Comparison of ENCODE assay signal across 23 mouse cellular contexts in the genomic region with DNA sequence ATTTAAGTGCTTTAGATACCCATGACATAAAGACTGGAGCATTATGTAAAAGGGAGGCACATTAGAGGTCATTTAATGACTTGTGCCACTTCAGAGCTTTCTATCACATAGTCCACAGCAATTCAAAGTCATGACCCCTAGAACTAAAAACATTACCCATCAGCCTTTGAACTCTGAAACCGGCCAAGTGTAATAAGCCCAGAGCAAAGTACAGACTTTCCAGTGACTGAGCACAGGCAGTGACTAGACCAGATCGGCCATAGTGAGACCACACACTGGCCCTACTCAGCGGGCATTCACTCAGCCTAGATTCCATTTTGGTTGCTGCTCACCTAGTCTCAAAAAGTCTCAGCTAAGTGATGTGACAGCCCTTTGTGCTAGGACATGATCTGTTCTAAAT.
DNase-seq lines count a peak whose midpoint lies in the region; ATAC-seq and TF ChIP-seq lines count a peak whose summit lies in the region.
"Had no signal": no experiment of that assay in that cellular context is flagged by ENCODE, and none has a peak within 500 bp of the region (broad histone marks: within the 10 kb centered on the region; RNA-seq: fewer than 3 reads in every experiment).

No protein-coding gene starts in this region.

- no peak overlapping the region for H3K4me2 ChIP-seq in intestine, postnatal 0 days (replicated peaks; ENCODE audit: low read depth)
- no peak overlapping the region for H3K4me2 ChIP-seq in kidney, embryonic 15.5 days
- no peak overlapping the region for H3K4me2 ChIP-seq in stomach, postnatal 0 days (replicated peaks; ENCODE audit: low read depth)
- H3K4me2 ChIP-seq: embryonic facial prominence, embryonic 12.5 days; heart, embryonic 12.5 days; hindbrain, embryonic 13.5 days; limb, embryonic 12.5 days; lung, embryonic 15.5 days; stomach, embryonic 15.5 days had no signal

- ATAC-seq in Patski, result no peak
- ATAC-seq in intestine, postnatal 0 days, result peak; percentile 79
- peak; percentile 88 for ATAC-seq in kidney, embryonic 15.5 days (replicated peaks; ENCODE audit: low FRiP score)
- ATAC-seq in stomach, postnatal 0 days (ENCODE audit: low FRiP score, low TSS enrichment), result no peak
- ATAC-seq: forebrain, embryonic 16.5 days had no signal

- no peak overlapping the region for H3K4me3 ChIP-seq in intestine, postnatal 0 days (ENCODE audit: low read depth, low read length)
- H3K4me3 ChIP-seq in kidney, embryonic 15.5 days (replicated peaks), result no peak overlapping the region
- H3K4me3 ChIP-seq in stomach, postnatal 0 days (ENCODE audit: low read depth, low read length), result no peak overlapping the region
- no peak overlapping the region for H3K4me3 ChIP-seq in forebrain, embryonic 10.5 days
- H3K4me3 ChIP-seq: embryonic facial prominence, embryonic 12.5 days; erythroblast, embryonic 14.5 days; gastrocnemius, adult 2 months; heart, embryonic 12.5 days; hindbrain, embryonic 13.5 days; limb, embryonic 12.5 days; lung, embryonic 15.5 days; midbrain, embryonic 10.5 days; stomach, embryonic 15.5 days had no signal

- DNase-seq in Patski (ENCODE audit: low read depth, low spot score), result peak; percentile 31
- DNase-seq in kidney, postnatal 4 days, result peak; percentile 28 to 46
- DNase-seq in ovary, postnatal 10 days (ENCODE audit: low spot score), result no peak
- DNase-seq in stomach, postnatal 0 days (ENCODE audit: low spot score), result no peak
- no peak for DNase-seq in forebrain, embryonic 10.5 days (ENCODE audit: extremely low spot score, low spot score)
- DNase-seq: B cell, adult 2 months; cerebellum, adult 9-11 months; gastrocnemius, adult 2 months; heart, postnatal 14 days; right cerebral cortex, postnatal 25 days; thymus, adult 2 months had no signal

- in situ Hi-C loops in Patski (cut with MboI; ENCODE audit: low pct_unique_long_range_greater_than_20kb), result no loop called here

- no peak overlapping the region for H3K27ac ChIP-seq in intestine, postnatal 0 days (ENCODE audit: low read depth, low read length)
- H3K27ac ChIP-seq in kidney, embryonic 15.5 days, result peak overlapping the region; percentile 79
- H3K27ac ChIP-seq in stomach, postnatal 0 days (replicated peaks), result no peak overlapping the region
- no peak overlapping the region for H3K27ac ChIP-seq in forebrain, embryonic 10.5 days
- H3K27ac ChIP-seq: embryonic facial prominence, embryonic 12.5 days; gastrocnemius, adult 2 months; hindbrain, embryonic 13.5 days; limb, embryonic 12.5 days; lung, embryonic 15.5 days; macrophage; midbrain, embryonic 10.5 days; stomach, embryonic 15.5 days had no signal

- WGBS in intestine, postnatal 0 days, result 41% methylated on average over 3 of the region's 3 CpGs
- WGBS in kidney, embryonic 15.5 days, result 35% methylated on average over 3 of the region's 3 CpGs
- 80% methylated on average over 3 of the region's 3 CpGs for WGBS in stomach, postnatal 0 days
- 76% methylated on average over 3 of the region's 3 CpGs for WGBS in forebrain, embryonic 10.5 days

- no peak for TF ChIP-seq EP300 in stomach, postnatal 0 days (optimal IDR thresholded peaks at IDR 0.05)

- POLR2A ChIA-PET in Patski (lab: Charles Lee), result no interaction called here

- no peak for TF ChIP-seq CTCF in Patski (IDR thresholded peaks at IDR 0.05)
- TF ChIP-seq CTCF in intestine, postnatal 0 days (IDR thresholded peaks at IDR 0.05; ENCODE audit: low read depth), result no peak
- no peak for TF ChIP-seq CTCF in stomach, postnatal 0 days (IDR thresholded peaks at IDR 0.05; ENCODE audit: low read depth)

- H3K9ac ChIP-seq in intestine, postnatal 0 days (ENCODE audit: low read depth, low read length), result no peak overlapping the region
- no peak overlapping the region for H3K9ac ChIP-seq in kidney, embryonic 15.5 days
- no peak overlapping the region for H3K9ac ChIP-seq in stomach, postnatal 0 days (ENCODE audit: low read length)
- H3K9ac ChIP-seq: embryonic facial prominence, embryonic 12.5 days; heart, embryonic 12.5 days; hindbrain, embryonic 13.5 days; limb, embryonic 12.5 days; lung, embryonic 15.5 days; stomach, embryonic 15.5 days had no signal

- CTCF ChIA-PET in Patski (lab: Charles Lee), result interaction anchor here (0.7 to 1.0 kb wide), 2 partner anchors 9 to 46 kb away, joined by 3 read pairs; no protein-coding TSS in a partner anchor

- H3K27me3 ChIP-seq in Patski, result no peaks in the 10 kb centered on the region
- no peaks in the 10 kb centered on the region for H3K27me3 ChIP-seq in intestine, postnatal 0 days (replicated peaks; ENCODE audit: control insufficient read depth, insufficient read depth, low read length)
- H3K27me3 ChIP-seq in kidney, embryonic 15.5 days, result no peaks in the 10 kb centered on the region
- H3K27me3 ChIP-seq in stomach, postnatal 0 days (ENCODE audit: control insufficient read depth, insufficient read depth, low read length), result no peaks in the 10 kb centered on the region
- H3K27me3 ChIP-seq in forebrain, embryonic 10.5 days (ENCODE audit: poor library complexity, severe bottlenecking), result no peaks in the 10 kb centered on the region
- H3K27me3 ChIP-seq: embryonic facial prominence, embryonic 12.5 days; heart, embryonic 12.5 days; hindbrain, embryonic 13.5 days; limb, embryonic 12.5 days; lung, embryonic 15.5 days; stomach, embryonic 15.5 days had no signal

- H3K9me3 ChIP-seq in intestine, postnatal 0 days (ENCODE audit: control insufficient read depth), result no peaks in the 10 kb centered on the region
- H3K9me3 ChIP-seq in kidney, embryonic 15.5 days (replicated peaks), result no peaks in the 10 kb centered on the region
- H3K9me3 ChIP-seq in stomach, postnatal 0 days (ENCODE audit: control insufficient read depth, low read length), result no peaks in the 10 kb centered on the region
- H3K9me3 ChIP-seq in forebrain, embryonic 10.5 days, result no peaks in the 10 kb centered on the region
- H3K9me3 ChIP-seq: embryonic facial prominence, embryonic 12.5 days; heart, embryonic 12.5 days; hindbrain, embryonic 13.5 days; lung, embryonic 15.5 days; midbrain, embryonic 10.5 days; stomach, embryonic 15.5 days had no signal

- H3K4me1 ChIP-seq in intestine, postnatal 0 days (replicated peaks; ENCODE audit: control insufficient read depth, insufficient read depth, low read length), result no peaks in the 10 kb centered on the region
- peaks cover 21% of the 10 kb centered on the region for H3K4me1 ChIP-seq in kidney, embryonic 15.5 days
- H3K4me1 ChIP-seq in stomach, postnatal 0 days (replicated peaks; ENCODE audit: control insufficient read depth, insufficient read depth), result no peaks in the 10 kb centered on the region
- no peaks in the 10 kb centered on the region for H3K4me1 ChIP-seq in forebrain, embryonic 10.5 days
- H3K4me1 ChIP-seq: embryonic facial prominence, embryonic 12.5 days; heart, embryonic 12.5 days; hindbrain, embryonic 13.5 days; limb, embryonic 12.5 days; lung, embryonic 15.5 days; midbrain, embryonic 10.5 days; stomach, embryonic 15.5 days had no signal

- no peaks in the 10 kb centered on the region for H3K36me3 ChIP-seq in intestine, postnatal 0 days (ENCODE audit: control insufficient read depth, insufficient read depth)
- no peaks in the 10 kb centered on the region for H3K36me3 ChIP-seq in kidney, embryonic 15.5 days
- no peaks in the 10 kb centered on the region for H3K36me3 ChIP-seq in stomach, postnatal 0 days (ENCODE audit: control insufficient read depth, insufficient read depth, low read length)
- no peaks in the 10 kb centered on the region for H3K36me3 ChIP-seq in forebrain, embryonic 10.5 days (replicated peaks)
- H3K36me3 ChIP-seq: embryonic facial prominence, embryonic 12.5 days; heart, embryonic 12.5 days; hindbrain, embryonic 13.5 days; limb, embryonic 12.5 days; lung, embryonic 15.5 days; midbrain, embryonic 10.5 days; stomach, embryonic 15.5 days had no signal

Comparison
In these comparisons a context has a peak if more than half of its experiments do, and no peak if none do; other contexts are left out.
1. ATAC-seq: peak in intestine, postnatal 0 days (single experiment) and kidney, embryonic 15.5 days (single experiment); none in Patski (single experiment) and stomach, postnatal 0 days (single experiment).
2. DNase-seq: peak in Patski (single experiment) and kidney, postnatal 4 days (2 of 2); none in ovary, postnatal 10 days (single experiment), stomach, postnatal 0 days (single experiment) and forebrain, embryonic 10.5 days (single experiment).